Mouse (Mus musculus) spleen, adult 2 months (tissue): ENCODE measurements around the gene Thap8.

Experiments
- CTCF ChIP-seq: fragments of 200-500 bp; IDR thresholded peaks from 2 replicates; pipeline ENCODE4 v1.5.1; 2011; ENCODE audit warnings: mild to moderate bottlenecking, inconsistent platforms; ENCODE audit not compliant: insufficient read depth, insufficient read length, insufficient replicate concordance; ENCODE audit errors: extremely low read depth
- POLR2A ChIP-seq: fragments of 200-500 bp; IDR thresholded peaks from 2 replicates; pipeline ENCODE4 v1.6.1; 2011; ENCODE audit warnings: low read depth, low read length, inconsistent platforms

DNA sequence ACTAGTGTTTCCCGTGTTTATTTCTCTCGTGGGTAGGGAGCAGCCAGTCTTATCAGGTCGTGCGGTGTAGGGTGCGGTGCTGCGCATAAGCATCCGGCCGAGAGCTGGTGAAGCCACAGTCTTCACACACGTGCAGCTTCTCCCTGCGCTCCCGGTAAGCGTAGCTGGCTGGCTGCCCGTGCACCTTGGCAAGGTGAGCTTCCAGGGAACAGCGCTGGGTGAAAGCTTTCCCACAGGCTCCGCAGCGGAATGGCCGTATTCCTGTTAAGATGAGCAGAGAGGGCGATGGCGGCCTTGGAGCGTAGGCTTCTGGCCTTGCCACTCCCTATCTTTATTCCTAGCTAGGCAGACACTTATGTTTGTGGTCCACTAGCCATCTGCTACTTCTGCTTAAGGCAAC is 46.5 kb upstream of the Thap8 start:
- TF ChIP-seq CTCF = no peak
- TF ChIP-seq POLR2A = no peak
